Comparison of ENCODE assay signal across 23 mouse cellular contexts in the genomic region with DNA sequence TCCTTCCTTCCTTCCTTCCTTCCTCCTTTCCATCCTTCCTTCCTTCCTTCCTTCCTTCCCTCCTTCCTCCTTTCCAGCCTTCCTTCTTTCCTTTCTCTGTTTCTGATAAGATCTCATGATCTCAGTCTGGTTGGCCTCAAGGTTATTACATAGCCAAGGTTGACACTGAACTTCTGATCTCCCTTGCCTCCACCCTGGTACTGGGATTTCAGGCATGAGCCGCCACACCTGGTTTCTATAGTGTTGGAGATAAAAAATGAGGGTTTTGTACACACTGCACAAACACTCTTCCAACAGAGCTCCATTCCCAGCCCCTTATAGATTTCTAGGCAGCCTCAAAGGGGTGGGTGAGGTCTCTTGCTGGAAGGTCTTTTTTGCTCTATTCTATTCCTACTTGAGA.
A peak's percentile ranks its signal among the peaks of the same experiment; 100 is the strongest.
DNase-seq lines count a peak whose midpoint lies in the region; ATAC-seq and TF ChIP-seq lines count a peak whose summit lies in the region.
"Had no signal": no experiment of that assay in that cellular context is flagged by ENCODE, and none has a peak within 500 bp of the region (broad histone marks: within the 10 kb centered on the region; RNA-seq: fewer than 3 reads in every experiment).

No protein-coding gene starts in this region.

- H3K4me2 ChIP-seq in stomach, embryonic 15.5 days: no peak overlapping the region
- H3K4me2 ChIP-seq in stomach, postnatal 0 days (replicated peaks; ENCODE audit: low read depth): no peak overlapping the region
- H3K4me2 ChIP-seq in neural tube, embryonic 15.5 days: no peak overlapping the region
- H3K4me2 ChIP-seq: embryonic facial prominence, embryonic 12.5 days; forebrain, embryonic 13.5 days; forebrain, embryonic 15.5 days had no signal

- intact Hi-C loops in heart, postnatal 25 days (cut with DNase I): no loop called here

- 74% methylated on average over 1 of the region's 1 CpGs for WGBS in stomach, embryonic 15.5 days
- 59% methylated on average over 1 of the region's 1 CpGs for WGBS in stomach, postnatal 0 days
- WGBS in neural tube, embryonic 15.5 days: 92% methylated on average over 1 of the region's 1 CpGs

- no peak overlapping the region for H3K9ac ChIP-seq in stomach, embryonic 15.5 days
- H3K9ac ChIP-seq in stomach, postnatal 0 days (ENCODE audit: low read length): no peak overlapping the region
- no peak overlapping the region for H3K9ac ChIP-seq in neural tube, embryonic 15.5 days (replicated peaks)
- H3K9ac ChIP-seq: embryonic facial prominence, embryonic 12.5 days; forebrain, embryonic 13.5 days; forebrain, embryonic 15.5 days had no signal

- no peak for TF ChIP-seq EP300 in stomach, postnatal 0 days (optimal IDR thresholded peaks at IDR 0.05)

- H3K9me3 ChIP-seq in stomach, embryonic 15.5 days: no peaks in the 10 kb centered on the region
- H3K9me3 ChIP-seq in stomach, postnatal 0 days (ENCODE audit: control insufficient read depth, low read length): no peaks in the 10 kb centered on the region
- H3K9me3 ChIP-seq in neural tube, embryonic 15.5 days (replicated peaks): no peaks in the 10 kb centered on the region
- H3K9me3 ChIP-seq: embryonic facial prominence, embryonic 10.5 days; embryonic facial prominence, embryonic 12.5 days; forebrain, embryonic 13.5 days; forebrain, embryonic 15.5 days had no signal

- H3K4me3 ChIP-seq in stomach, embryonic 15.5 days (replicated peaks): no peak overlapping the region
- H3K4me3 ChIP-seq in stomach, postnatal 0 days (ENCODE audit: low read depth, low read length): no peak overlapping the region
- no peak overlapping the region for H3K4me3 ChIP-seq in neural tube, embryonic 15.5 days (replicated peaks)
- H3K4me3 ChIP-seq: embryonic facial prominence, embryonic 10.5 days; embryonic facial prominence, embryonic 12.5 days; forebrain, embryonic 13.5 days; forebrain, embryonic 15.5 days had no signal

- DNase-seq in heart, adult 11 months: peak; percentile 12
- DNase-seq in heart, postnatal 25 days (ENCODE audit: low spot score): no peak
- no peak for DNase-seq in stomach, postnatal 0 days (ENCODE audit: low spot score)
- DNase-seq: adrenal gland, adult 8-10 months; adrenal gland, postnatal 14 days; adrenal gland, postnatal 36 days; B cell, adult 2 months; cerebellum, adult 11-12 months; cerebellum, adult 2 months; cerebellum, adult 9-10 months; cerebellum, postnatal 10 days; cerebellum, postnatal 25 days had no signal

- no peaks in the 10 kb centered on the region for H3K27me3 ChIP-seq in stomach, embryonic 15.5 days (replicated peaks)
- H3K27me3 ChIP-seq in stomach, postnatal 0 days (ENCODE audit: control insufficient read depth, insufficient read depth, low read length): no peaks in the 10 kb centered on the region
- no peaks in the 10 kb centered on the region for H3K27me3 ChIP-seq in neural tube, embryonic 15.5 days (replicated peaks)
- H3K27me3 ChIP-seq: CH12.LX; embryonic facial prominence, embryonic 12.5 days; forebrain, embryonic 15.5 days; Patski had no signal

- peak; percentile 43; the same call in 1 of the 2 replicates for ATAC-seq in stomach, embryonic 15.5 days (ENCODE audit: insufficient read depth, low FRiP score, low read depth)
- no peak for ATAC-seq in stomach, postnatal 0 days (ENCODE audit: low FRiP score, low TSS enrichment)
- ATAC-seq in neural tube, embryonic 15.5 days (ENCODE audit: low FRiP score): no peak
- ATAC-seq: activated CD4-positive, CD25-positive, alpha-beta regulatory T cell, adult 4 months; CD4-positive, CD25-positive, alpha-beta regulatory T cell, adult 4 months; forebrain, embryonic 13.5 days; forebrain, embryonic 15.5 days; Patski had no signal

- no peaks in the 10 kb centered on the region for H3K4me1 ChIP-seq in stomach, embryonic 15.5 days
- no peaks in the 10 kb centered on the region for H3K4me1 ChIP-seq in stomach, postnatal 0 days (replicated peaks; ENCODE audit: control insufficient read depth, insufficient read depth)
- peaks cover 6% of the 10 kb centered on the region; the same call in 1 of the 2 replicates for H3K4me1 ChIP-seq in neural tube, embryonic 15.5 days
- H3K4me1 ChIP-seq: forebrain, embryonic 13.5 days had no signal

- H3K36me3 ChIP-seq in stomach, embryonic 15.5 days: no peaks in the 10 kb centered on the region
- H3K36me3 ChIP-seq in stomach, postnatal 0 days (ENCODE audit: control insufficient read depth, insufficient read depth, low read length): no peaks in the 10 kb centered on the region
- H3K36me3 ChIP-seq in neural tube, embryonic 15.5 days: no peaks in the 10 kb centered on the region
- H3K36me3 ChIP-seq: embryonic facial prominence, embryonic 10.5 days; embryonic facial prominence, embryonic 12.5 days; forebrain, embryonic 15.5 days; G1E had no signal

- no peak for TF ChIP-seq CTCF in stomach, postnatal 0 days (IDR thresholded peaks at IDR 0.05; ENCODE audit: low read depth)

- no peak overlapping the region for H3K27ac ChIP-seq in stomach, embryonic 15.5 days
- H3K27ac ChIP-seq in stomach, postnatal 0 days (replicated peaks): no peak overlapping the region
- H3K27ac ChIP-seq in neural tube, embryonic 15.5 days (replicated peaks): no peak overlapping the region
- H3K27ac ChIP-seq: embryonic facial prominence, embryonic 10.5 days; embryonic facial prominence, embryonic 12.5 days; forebrain, embryonic 13.5 days; forebrain, embryonic 15.5 days had no signal
